Mouse (Mus musculus) lung, embryonic 16.5 days (tissue): ENCODE data around the gene Dusp1. TPM values are rescaled to one million over a fixed set of nuclear protein-coding genes. Genes with fewer than 3 reads are reported as not detected.

ENCODE experiments used
- ATAC-seq: fragments of 200-750 bp; cut with Nextera tagmentation; 2 replicates; pipeline ENCODE4 v1.8.0; 2017; ENCODE audit warnings: low read depth, mild to moderate bottlenecking, moderate library complexity
- H3K27ac ChIP-seq: fragments of 300-500 bp; sonication (generic); 2 replicates; pipeline ENCODE4 v1.5.1; 2014; ENCODE audit warnings: mild to moderate bottlenecking, control low read depth, low read length
- H3K27me3 ChIP-seq: fragments of 300-500 bp; sonication (generic); 2 replicates; pipeline ENCODE4 v1.6.1; 2014; ENCODE audit warnings: low read depth, low read length, mixed read lengths; ENCODE audit not compliant: control insufficient read depth, insufficient read depth
- H3K36me3 ChIP-seq: fragments of 300-500 bp; sonication (generic); 2 replicates; pipeline ENCODE4 v1.6.1; 2014; ENCODE audit warnings: low read length; ENCODE audit not compliant: control insufficient read depth, insufficient read depth
- H3K4me1 ChIP-seq: fragments of 300-500 bp; sonication (generic); replicated peaks from 2 replicates; pipeline ENCODE4 v1.6.1; 2014; ENCODE audit warnings: low read length, mixed read lengths; ENCODE audit not compliant: control insufficient read depth, insufficient read depth
- H3K4me2 ChIP-seq: fragments of 300-500 bp; sonication (generic); 2 replicates; pipeline ENCODE4 v1.6.1; 2014; ENCODE audit warnings: low read depth, low read length, control low read depth
- H3K4me3 ChIP-seq: fragments of 300-500 bp; sonication (generic); 2 replicates; pipeline ENCODE4 v1.5.1; 2014; ENCODE audit warnings: mild to moderate bottlenecking, low read length, control low read depth
- H3K9ac ChIP-seq: fragments of 300-500 bp; sonication (generic); 2 replicates; pipeline ENCODE4 v1.6.1; 2014; ENCODE audit warnings: low read length, control low read depth
- H3K9me3 ChIP-seq: fragments of 300-500 bp; sonication (generic); 2 replicates; pipeline ENCODE4 v1.6.1; 2016; ENCODE audit warnings: low read length; ENCODE audit not compliant: control insufficient read depth
- WGBS: fragments of 180-500 bp; shearing (Covaris S2); extraction: QIAGEN DNeasy Blood & Tissue Kit; methylation state at CpG from one replicate; pipeline ENCODE4 v1.1.7; 2014; 5-methylcytosine and 5-hydroxymethylcytosine counted together
- polyA plus RNA-seq: library from polyadenylated mRNA; unstranded; fragments of >200 nt; fragmentation: Nextera tagmentation; extraction: Ambion mirVana; gene quantifications from 2 replicates; pipeline ENCODE4 v1.2.1, GENCODE M21; 2015

The Dusp1 gene
- polyA plus RNA-seq, 1 experiment from 2014 or later = 28.4 TPM

DNA sequence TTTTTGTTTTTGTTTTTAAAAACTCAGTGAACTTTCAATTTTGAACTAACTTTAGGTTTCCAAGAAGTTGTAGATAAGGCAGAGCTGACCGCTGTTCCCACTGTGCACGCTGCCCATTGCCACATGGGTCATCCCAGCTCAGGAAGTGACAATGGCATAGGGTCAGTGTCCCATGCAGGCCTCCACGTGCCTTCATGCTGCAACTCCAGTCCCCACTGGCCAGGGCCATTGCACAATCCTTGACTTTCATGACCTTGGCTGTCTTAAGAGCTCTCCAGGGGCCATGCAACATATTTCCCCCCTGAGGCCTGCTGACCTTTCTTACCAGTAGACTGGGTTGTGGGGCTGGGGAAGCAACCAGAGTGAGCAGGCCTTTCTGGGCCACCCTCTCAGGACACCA lies 9.4 kb upstream of the Dusp1 start:
- Histone ChIP-seq H3K27ac (no peak overlapping the region), H3K4me1 (peaks cover 4% of the 10 kb centered on the region), H3K4me3 (no peak overlapping the region), H3K36me3 (peaks cover 15% of the 10 kb centered on the region), H3K9ac (no peak overlapping the region), H3K27me3 (no peaks in the 10 kb centered on the region), H3K4me2 (no peak overlapping the region), H3K9me3 (peaks cover 5% of the 10 kb centered on the region; the same call in 1 of the 2 replicates)
- 72% methylated on average over 3 of the region's 3 CpGs for WGBS
- no peak for ATAC-seq

DNA sequence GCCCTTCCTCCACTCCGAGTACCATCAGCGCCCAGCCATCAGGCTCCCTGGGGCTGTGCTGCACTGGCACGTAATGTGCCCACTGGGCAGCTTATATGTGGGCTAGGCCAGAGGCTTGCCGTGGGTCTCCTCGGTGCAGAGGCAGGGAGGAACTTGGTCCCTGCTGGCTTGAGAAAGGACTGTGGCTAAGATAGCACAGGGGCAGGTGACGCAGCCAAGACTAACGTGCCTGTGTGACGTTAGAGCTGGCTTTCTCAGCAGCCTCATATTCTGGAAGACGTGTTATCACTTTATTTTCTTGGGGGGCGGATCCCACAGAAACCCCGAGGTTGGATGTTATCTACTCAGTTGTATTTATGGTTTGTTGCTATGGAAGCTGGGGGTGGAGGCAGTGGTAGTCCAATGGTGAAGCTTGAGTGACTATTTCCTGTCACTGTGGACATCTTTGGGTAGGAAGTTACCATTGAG lies 8.8 kb upstream of the Dusp1 start:
- no peaks in the 10 kb centered on the region for H3K27me3 ChIP-seq
- H3K4me3 ChIP-seq = no peak overlapping the region
- H3K36me3 ChIP-seq = peaks cover 20% of the 10 kb centered on the region
- no peak overlapping the region for H3K9ac ChIP-seq
- peaks cover 3% of the 10 kb centered on the region for H3K4me1 ChIP-seq
- H3K9me3 ChIP-seq = peaks cover 8% of the 10 kb centered on the region; the same call in 1 of the 2 replicates
- H3K27ac ChIP-seq = no peak overlapping the region
- no peak for ATAC-seq
- WGBS = 75% methylated on average over 11 of the region's 11 CpGs
- H3K4me2 ChIP-seq = no peak overlapping the region

DNA sequence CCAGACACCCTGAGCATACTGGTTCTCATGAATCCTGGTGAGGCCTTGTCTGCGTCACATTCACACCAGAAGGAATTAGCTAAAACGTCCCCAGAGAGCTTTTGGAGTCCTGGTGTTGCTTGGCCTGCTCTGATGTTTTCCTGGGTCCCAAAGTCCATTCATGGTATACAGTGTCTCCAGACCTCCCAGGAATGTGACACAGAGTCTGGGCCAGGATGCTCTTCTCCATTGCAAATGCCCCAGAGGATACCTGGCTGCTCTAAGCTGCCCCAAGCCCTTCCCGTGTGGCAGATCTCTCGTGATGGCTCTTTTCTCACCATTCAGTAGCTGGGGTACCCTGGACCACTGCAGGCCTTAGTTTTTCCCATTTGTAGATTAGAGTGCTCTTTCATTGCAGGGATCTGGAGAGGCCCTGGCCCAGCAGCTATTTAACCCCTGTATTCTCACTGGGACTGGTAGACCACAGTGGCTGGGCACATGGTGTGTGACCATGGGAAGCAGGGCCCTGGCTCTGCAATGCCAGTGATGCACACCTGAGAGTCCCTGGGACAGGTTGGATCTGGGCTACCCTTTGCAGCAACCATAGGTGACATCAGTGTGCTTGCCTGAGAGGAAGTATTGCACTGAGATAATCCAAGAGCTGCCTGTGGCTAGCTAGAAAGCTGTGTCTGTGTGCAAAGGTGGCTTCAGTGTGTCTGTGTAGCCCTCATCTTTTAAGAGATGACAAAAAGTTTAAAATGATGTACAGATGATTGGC lies 7.8 kb upstream of the Dusp1 start:
- no peak for ATAC-seq

DNA sequence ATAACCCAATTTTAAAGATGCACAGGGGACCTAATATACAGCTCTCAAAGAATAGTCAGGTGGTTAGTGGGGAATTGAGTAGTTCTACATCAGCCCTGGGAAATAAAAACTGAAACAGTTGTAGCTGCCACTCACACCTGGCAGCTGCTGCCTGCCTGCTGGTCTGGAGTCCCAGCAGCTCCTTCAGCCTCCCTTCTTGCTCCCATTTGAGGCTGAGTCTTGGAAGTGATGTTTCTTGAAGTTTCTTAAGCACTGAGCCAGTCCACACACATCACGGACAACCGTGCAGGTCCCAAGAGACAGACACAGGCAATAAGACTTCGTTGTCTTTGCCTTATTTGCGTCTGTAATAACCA lies 5.9 kb upstream of the Dusp1 start:
- no peak for ATAC-seq
- H3K36me3 ChIP-seq = peaks cover 20% of the 10 kb centered on the region

More for the DNA sequence above, 7.8 kb upstream of the Dusp1 start:
- no peak overlapping the region for H3K4me2 ChIP-seq
- H3K9ac ChIP-seq = no peak overlapping the region
- no peak overlapping the region for H3K27ac ChIP-seq
- peaks cover 8% of the 10 kb centered on the region; the same call in 1 of the 2 replicates for H3K9me3 ChIP-seq
- H3K4me1 ChIP-seq = peaks cover 3% of the 10 kb centered on the region
- 82% methylated on average over 4 of the region's 4 CpGs for WGBS
- H3K36me3 ChIP-seq = peaks cover 20% of the 10 kb centered on the region
- no peak overlapping the region for H3K4me3 ChIP-seq
- no peaks in the 10 kb centered on the region for H3K27me3 ChIP-seq

DNA sequence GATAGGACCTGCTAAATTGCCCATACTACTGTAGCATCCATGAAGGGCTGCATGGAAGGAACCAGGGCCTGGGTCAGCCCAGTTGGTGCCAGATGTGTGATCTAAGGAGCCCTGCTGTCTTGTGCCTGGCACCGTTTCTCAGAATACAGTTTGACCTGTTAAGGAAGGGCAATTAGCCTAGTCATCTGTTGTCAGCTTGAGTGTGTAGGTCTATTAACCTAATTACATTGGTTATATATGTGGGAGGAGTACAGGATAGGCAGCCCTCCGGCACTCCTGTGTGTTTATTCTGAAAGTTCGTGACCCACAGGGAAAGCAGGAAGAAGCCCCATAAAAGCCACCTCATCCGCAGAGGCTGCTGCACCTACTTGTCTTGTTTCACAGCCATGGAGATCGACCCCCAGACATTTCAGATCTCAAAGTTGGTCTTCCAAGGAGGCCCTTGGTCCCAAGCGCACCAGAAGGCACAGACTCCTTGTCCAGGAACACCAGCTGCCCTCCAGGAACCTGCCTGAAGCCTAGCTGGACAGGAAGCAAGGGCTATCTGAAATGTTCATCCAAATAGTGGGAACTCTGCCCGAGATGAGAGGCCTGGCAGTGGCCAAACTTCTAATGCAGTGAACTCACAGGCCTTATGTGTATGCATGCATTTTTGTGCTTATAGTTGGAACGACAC lies 5.4 kb upstream of the Dusp1 start:
- H3K9ac ChIP-seq = no peak overlapping the region
- peaks cover 20% of the 10 kb centered on the region for H3K36me3 ChIP-seq
- H3K27me3 ChIP-seq = no peaks in the 10 kb centered on the region
- WGBS = 39% methylated on average over 8 of the region's 8 CpGs
- peaks cover 9% of the 10 kb centered on the region for H3K4me1 ChIP-seq
- no peak overlapping the region for H3K4me2 ChIP-seq
- no peak for ATAC-seq
- no peak overlapping the region for H3K4me3 ChIP-seq
- H3K27ac ChIP-seq = no peak overlapping the region; the same call in 1 of the 2 replicates
- peaks cover 8% of the 10 kb centered on the region; the same call in 1 of the 2 replicates for H3K9me3 ChIP-seq

More for the DNA sequence above, 5.9 kb upstream of the Dusp1 start:
- WGBS = 96% methylated on average over 4 of the region's 4 CpGs
- no peak overlapping the region for H3K4me3 ChIP-seq
- H3K27ac ChIP-seq = no peak overlapping the region
- H3K4me1 ChIP-seq = peaks cover 4% of the 10 kb centered on the region
- H3K9ac ChIP-seq = no peak overlapping the region
- H3K27me3 ChIP-seq = no peaks in the 10 kb centered on the region
- H3K4me2 ChIP-seq = no peak overlapping the region
- H3K9me3 ChIP-seq = peaks cover 8% of the 10 kb centered on the region; the same call in 1 of the 2 replicates

DNA sequence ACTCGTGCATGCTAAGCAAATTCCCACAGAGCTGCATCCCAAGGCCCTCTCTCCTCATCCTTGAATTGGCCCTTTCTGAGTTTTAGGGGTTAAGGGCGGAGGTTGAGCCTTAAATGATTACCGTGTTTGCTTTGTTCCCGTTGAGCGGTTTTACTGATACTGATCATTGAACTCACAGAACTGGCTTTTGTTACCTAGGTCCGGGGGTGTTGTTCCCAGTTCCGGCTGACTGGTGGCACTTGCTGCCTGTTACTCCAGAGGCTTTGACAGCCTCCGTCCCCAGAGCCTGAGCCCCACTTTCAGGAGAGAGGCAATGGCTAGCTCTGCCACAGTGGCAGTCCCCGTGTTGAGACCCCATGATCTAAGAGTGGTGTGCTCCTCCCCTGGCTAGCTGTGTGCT lies 2.5 kb upstream of the Dusp1 start:
- Histone ChIP-seq H3K27ac (no peak overlapping the region), H3K27me3 (no peaks in the 10 kb centered on the region), H3K4me1 (peaks cover 18% of the 10 kb centered on the region), H3K9ac (0 out of 2 replicates have a peak overlapping the region, but pooled peaks have one; percentile 26), H3K4me2 (no peak overlapping the region), H3K4me3 (no peak overlapping the region), H3K9me3 (peaks cover 8% of the 10 kb centered on the region; the same call in 1 of the 2 replicates), H3K36me3 (peaks cover 18% of the 10 kb centered on the region)
- WGBS = 60% methylated on average over 9 of the region's 9 CpGs
- ATAC-seq = no peak

DNA sequence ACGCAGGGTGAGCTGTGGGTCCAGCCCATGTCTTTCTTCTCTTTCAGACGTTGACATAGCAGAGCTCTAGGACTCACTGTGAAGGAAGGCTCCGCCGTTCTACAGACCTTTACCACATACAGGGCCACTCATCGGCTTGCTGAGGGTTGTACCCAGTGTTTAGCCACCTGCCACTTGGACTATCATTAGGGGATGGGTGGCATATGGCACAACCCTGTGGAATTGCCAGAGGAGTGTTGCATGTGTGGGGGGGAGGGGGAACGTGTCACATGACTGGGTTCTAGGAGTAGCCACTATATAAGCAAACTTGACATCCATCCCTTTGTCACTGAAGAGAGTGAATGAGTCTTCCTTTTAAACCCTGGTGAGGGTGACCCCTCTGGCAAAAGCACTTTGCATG lies 1.5 kb upstream of the Dusp1 start:
- Histone ChIP-seq H3K4me3 (no peak overlapping the region), H3K27me3 (no peaks in the 10 kb centered on the region), H3K9ac (no peak overlapping the region), H3K36me3 (peaks cover 12% of the 10 kb centered on the region), H3K9me3 (peaks cover 7% of the 10 kb centered on the region; the same call in 1 of the 2 replicates), H3K4me1 (peaks cover 18% of the 10 kb centered on the region), H3K27ac (no peak overlapping the region), H3K4me2 (no peak overlapping the region)
- 80% methylated on average over 6 of the region's 6 CpGs for WGBS
- ATAC-seq = no peak

DNA sequence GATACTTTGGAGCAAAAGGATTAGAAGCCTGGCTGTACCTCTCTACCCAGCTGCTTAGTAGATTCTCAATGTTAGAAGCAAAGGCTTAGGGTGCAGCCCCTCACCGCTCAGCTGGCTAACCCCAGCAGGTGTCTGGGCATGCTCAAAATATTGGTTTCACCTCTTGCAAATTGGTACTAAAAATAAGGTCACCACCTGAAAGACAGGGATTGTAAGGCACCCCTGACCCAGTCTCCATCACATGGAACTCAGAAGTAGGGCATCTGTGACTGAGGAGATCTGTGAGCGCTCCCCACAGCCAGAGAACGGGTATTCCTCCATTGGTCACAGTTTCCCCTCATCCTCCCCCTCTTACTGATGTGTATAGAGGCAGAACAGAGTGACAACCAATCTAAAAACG lies 364 bp upstream of the Dusp1 start:
- H3K4me2 ChIP-seq = peak overlapping the region; percentile 85
- no peak for ATAC-seq
- peak overlapping the region; percentile 76 for H3K9ac ChIP-seq
- H3K27ac ChIP-seq = no peak overlapping the region
- peaks cover 18% of the 10 kb centered on the region for H3K4me1 ChIP-seq
- peak overlapping the region; percentile 80 for H3K4me3 ChIP-seq
- WGBS = 62% methylated on average over 4 of the region's 4 CpGs
- peaks cover 4% of the 10 kb centered on the region; the same call in 1 of the 2 replicates for H3K36me3 ChIP-seq
- H3K27me3 ChIP-seq = no peaks in the 10 kb centered on the region
- peaks cover 3% of the 10 kb centered on the region; the same call in 1 of the 2 replicates for H3K9me3 ChIP-seq

DNA sequence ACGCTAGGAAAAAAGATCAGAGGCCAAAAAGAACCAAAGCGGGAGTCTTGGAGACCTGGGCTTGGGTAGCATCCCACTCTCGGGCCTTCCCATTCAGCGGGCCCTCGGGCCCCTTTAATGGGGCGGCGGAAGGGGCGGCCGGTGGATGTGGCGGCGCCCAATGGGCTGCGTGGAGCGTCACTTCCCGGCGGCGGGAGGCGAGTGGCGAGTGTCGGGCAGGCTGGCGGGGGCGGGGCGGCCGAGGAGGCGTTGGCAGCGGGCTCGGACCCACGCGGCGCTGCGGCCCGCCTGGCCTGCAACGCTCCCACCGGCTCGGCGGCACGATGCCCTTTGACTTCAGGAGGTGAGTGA lies 663 bp downstream of the Dusp1 start, which contains the start of gene Ergic1:
TSS of gene Ergic1 (plus strand) at position 200 of the 351 bp plus-strand sequence.
- H3K27me3 ChIP-seq = no peaks in the 10 kb centered on the region
- under 1% methylated on average over 21 of the region's 36 CpGs for WGBS
- H3K4me1 ChIP-seq = peaks cover 18% of the 10 kb centered on the region
- peak within 1 kb of the TSS; percentile 80 for H3K4me3 ChIP-seq
- H3K9me3 ChIP-seq = peaks cover 3% of the 10 kb centered on the region; the same call in 1 of the 2 replicates
- ATAC-seq = peak; percentile 98
- peak within 1 kb of the TSS; percentile 85 for H3K4me2 ChIP-seq
- H3K9ac ChIP-seq = peak within 1 kb of the TSS; percentile 76
- peaks cover 4% of the 10 kb centered on the region; the same call in 1 of the 2 replicates for H3K36me3 ChIP-seq
- peak within 1 kb of the TSS; percentile 77 for H3K27ac ChIP-seq
